Mouse (Mus musculus): ENCODE results near the gene Ak2. TPM values are rescaled to one million over a fixed set of nuclear protein-coding genes. Genes with fewer than 3 reads are reported as not detected.

The Ak2 gene
- total and polyA plus RNA-seq, 3 experiments = 269 to 363 (median 280) TPM

DNA sequence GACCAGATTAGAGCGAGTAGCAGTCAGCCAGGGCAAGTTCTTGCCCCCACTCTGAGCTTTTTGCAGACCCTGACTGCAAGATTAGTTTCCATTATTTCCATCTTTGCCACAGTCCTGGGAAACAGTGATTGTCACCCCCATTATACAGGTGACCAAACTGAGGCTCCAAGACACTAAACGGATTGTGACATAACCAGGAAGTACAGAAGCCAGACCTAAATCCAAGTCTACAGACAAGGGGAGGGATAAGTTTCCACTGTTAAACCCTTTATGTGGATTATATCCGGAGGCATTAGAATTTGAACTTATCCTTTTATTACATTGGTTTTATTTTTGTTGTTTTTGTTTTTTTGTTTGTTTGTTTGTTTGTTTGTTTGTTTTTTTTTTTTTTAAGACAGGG is 42.5 kb downstream of the Ak2 start:
- peak overlapping the region; percentile 99 for H3K27ac ChIP-seq (ENCODE audit: insufficient read depth, low read depth)
- peak; percentile 24 for DNase-seq (ENCODE audit: extremely low read depth)
- no peak overlapping the region for H3K9ac ChIP-seq (ENCODE audit: insufficient read depth, low read depth)
- TF ChIP-seq GABPA (IDR thresholded peaks at IDR 0.05; ENCODE audit: insufficient replicate concordance, low read depth, low read length) (no peak), MAZ (IDR thresholded peaks at IDR 0.05; ENCODE audit: low read depth, low read length) (no peak), POLR2AphosphoS2 (IDR thresholded peaks at IDR 0.05; ENCODE audit: low read depth, low read length) (no peak), CHD1 (IDR thresholded peaks at IDR 0.05; ENCODE audit: low read depth, low read length) (0 out of 2 replicates have a peak, but pooled peaks have one; percentile 73)
- no peaks in the 10 kb centered on the region for H3K9me3 ChIP-seq (replicated peaks; ENCODE audit: low read length)
- peaks cover 19 to 48% of the 10 kb centered on the region in 2 experiments for H3K4me1 ChIP-seq (ENCODE audit: control insufficient read depth in 1 of 2, insufficient read depth in 2 of 2)
- peak overlapping the region; percentile 89 for H3K4me2 ChIP-seq (ENCODE audit: insufficient read depth, low read depth, poor library complexity, severe bottlenecking)
- no peaks in the 10 kb centered on the region for H3K36me3 ChIP-seq (replicated peaks in 1 of 2; ENCODE audit: control insufficient read depth in 1 of 2, insufficient read depth in 1 of 2, low read length in 1 of 2)
- H3K27me3 ChIP-seq (replicated peaks) = no peaks in the 10 kb centered on the region
- in situ Hi-C loops (cut with MboI; ENCODE audit: low pct_ligation_motif_present, low pct_unique_long_range_greater_than_20kb, low sequenced_read_pairs) = loop anchor here (10.0 kb wide), 1 partner anchor 59 kb away; no protein-coding TSS in a partner anchor
- dilution Hi-C loops (cut with MboI; ENCODE audit: extremely low pct_ligation_motif_present, extremely low pct_unique_long_range_greater_than_20kb, low sequenced_read_pairs) = no loop called here
- peak overlapping the region in 2 of 3 experiments; percentile 37 to 51 for H3K4me3 ChIP-seq (replicated peaks in 1 of 3; ENCODE audit: low read depth in 2 of 3, low read length in 2 of 3, poor library complexity in 1 of 3)
- H3K79me2 ChIP-seq (replicated peaks; ENCODE audit: control insufficient read depth, extremely low read depth, insufficient read depth, poor library complexity, severe bottlenecking) = no peaks in the 10 kb centered on the region

DNA sequence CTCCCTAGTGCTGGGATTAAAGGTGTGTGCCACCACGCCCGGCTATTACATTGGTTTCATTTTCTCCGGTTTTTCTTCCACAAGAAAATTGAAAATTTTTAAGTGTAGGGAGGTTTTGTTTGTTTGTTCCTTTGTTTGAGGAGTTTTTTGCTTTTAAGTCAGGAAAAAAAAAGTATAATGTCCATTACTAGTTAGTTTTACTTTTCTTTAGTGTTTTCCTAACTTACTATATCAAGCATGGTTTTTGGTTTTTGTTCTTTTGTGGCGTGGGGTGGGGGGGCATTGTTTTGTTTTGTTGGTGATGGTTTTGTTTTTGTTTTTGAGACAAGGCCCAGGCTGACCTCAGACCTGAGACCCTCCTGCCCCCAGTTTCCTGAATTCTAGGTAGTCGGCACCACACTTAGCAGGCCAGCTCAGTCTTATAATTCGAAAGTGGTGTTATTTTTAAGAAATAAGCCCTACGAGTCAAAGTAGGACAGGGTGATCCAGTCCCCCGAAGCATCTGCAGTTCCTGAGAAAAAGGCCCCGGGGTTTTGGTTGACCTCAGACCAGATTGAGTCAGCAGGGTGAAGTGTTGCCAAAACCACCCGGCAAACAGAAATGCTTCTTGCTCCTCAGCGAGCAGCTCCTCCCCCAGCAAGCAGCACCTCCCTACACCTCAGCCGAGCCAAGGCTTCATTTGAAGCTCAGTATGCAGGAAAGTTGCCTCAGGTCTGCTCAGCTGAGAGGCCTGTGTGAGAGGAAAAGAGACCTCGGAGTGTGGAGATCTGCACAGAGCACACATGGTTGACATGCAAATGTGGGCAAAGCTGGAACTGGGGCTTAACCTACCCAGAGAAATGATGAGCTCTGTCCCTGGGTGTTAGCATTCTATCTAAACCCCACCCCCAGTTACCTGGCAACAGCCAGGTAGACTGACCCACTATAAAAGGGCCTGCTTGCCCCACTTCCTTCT is 43.2 kb downstream of the Ak2 start:
- Histone ChIP-seq H3K27me3 (replicated peaks) (no peaks in the 10 kb centered on the region), H3K36me3 (replicated peaks in 1 of 2; ENCODE audit: control insufficient read depth in 1 of 2, insufficient read depth in 1 of 2, low read length in 1 of 2) (no peaks in the 10 kb centered on the region), H3K4me1 (ENCODE audit: control insufficient read depth in 1 of 2, insufficient read depth in 2 of 2) (peaks cover 19 to 48% of the 10 kb centered on the region in 2 experiments), H3K9ac (ENCODE audit: insufficient read depth, low read depth) (0 out of 2 replicates have a peak overlapping the region, but pooled peaks have one; percentile 23), H3K27ac (ENCODE audit: insufficient read depth, low read depth) (peak overlapping the region; percentile 79), H3K4me3 (replicated peaks in 1 of 3; ENCODE audit: low read depth in 2 of 3, low read length in 2 of 3, poor library complexity in 1 of 3) (peak overlapping the region in 2 of 3 experiments; percentile 8 to 30), H3K4me2 (ENCODE audit: insufficient read depth, low read depth, poor library complexity, severe bottlenecking) (peak overlapping the region; percentile 23), H3K9me3 (replicated peaks; ENCODE audit: low read length) (no peaks in the 10 kb centered on the region), H3K79me2 (replicated peaks; ENCODE audit: control insufficient read depth, extremely low read depth, insufficient read depth, poor library complexity, severe bottlenecking) (no peaks in the 10 kb centered on the region)
- dilution Hi-C loops (cut with MboI; ENCODE audit: extremely low pct_ligation_motif_present, extremely low pct_unique_long_range_greater_than_20kb, low sequenced_read_pairs) = no loop called here
- in situ Hi-C loops (cut with MboI; ENCODE audit: low pct_ligation_motif_present, low pct_unique_long_range_greater_than_20kb, low sequenced_read_pairs) = loop anchor here (10.0 kb wide), 1 partner anchor 60 kb away; no protein-coding TSS in a partner anchor
- peak; percentile 95 for DNase-seq (ENCODE audit: extremely low read depth)
- TF ChIP-seq MAFK (IDR thresholded peaks at IDR 0.05; ENCODE audit: insufficient replicate concordance, low read length) (peak; percentile 80), MYC (IDR thresholded peaks at IDR 0.05; ENCODE audit: low read depth, low read length) (0 out of 2 replicates have a peak, but pooled peaks have one; percentile 37), UBTF (IDR thresholded peaks at IDR 0.05; ENCODE audit: low read depth, low read length) (no peak), E2F4 (IDR thresholded peaks at IDR 0.05; ENCODE audit: insufficient replicate concordance, low read depth, low read length) (no peak), CHD2 (IDR thresholded peaks at IDR 0.05; ENCODE audit: low read length) (peak; percentile 75), RCOR1 (conservative IDR thresholded peaks at IDR 0.05; ENCODE audit: low read depth, low read length) (peak; percentile 69; the same call in 1 of the 2 replicates), ETS1 (conservative IDR thresholded peaks at IDR 0.05; ENCODE audit: low read depth, low read length) (peak; percentile 97), TCF12 (IDR thresholded peaks at IDR 0.05; ENCODE audit: low read depth, low read length) (peak; percentile 98), USF1 (IDR thresholded peaks at IDR 0.05; ENCODE audit: low read depth, low read length) (no peak), ZC3H11A (IDR thresholded peaks at IDR 0.05; ENCODE audit: low read depth, low read length) (no peak), ZKSCAN1 (IDR thresholded peaks at IDR 0.05; ENCODE audit: borderline replicate concordance, low read depth, low read length) (no peak), SIN3A (IDR thresholded peaks at IDR 0.05; ENCODE audit: low read length) (peak; percentile 92), PAX5 (IDR thresholded peaks at IDR 0.05; ENCODE audit: low read length) (no peak), JUN (IDR thresholded peaks at IDR 0.05; ENCODE audit: insufficient read depth, low read depth, low read length) (peak; percentile 65), MAZ (IDR thresholded peaks at IDR 0.05; ENCODE audit: low read depth, low read length) (0 out of 2 replicates have a peak, but pooled peaks have one; percentile 85), IRF4 (IDR thresholded peaks at IDR 0.05; ENCODE audit: low read depth, low read length) (peak; percentile 96), NRF1 (IDR thresholded peaks at IDR 0.05; ENCODE audit: low read depth, low read length) (no peak), KAT2A (IDR thresholded peaks at IDR 0.05; ENCODE audit: insufficient replicate concordance, low read length) (0 out of 2 replicates have a peak, but pooled peaks have one; percentile 44), USF2 (conservative IDR thresholded peaks at IDR 0.05; ENCODE audit: low read depth, low read length) (no peak), CTCF (conservative IDR thresholded peaks at IDR 0.05 in 1 of 2, IDR thresholded peaks at IDR 0.05 in 1 of 2; ENCODE audit: low read depth in 2 of 2, low read length in 2 of 2) (no peak), ZNF384 (IDR thresholded peaks at IDR 0.05; ENCODE audit: low read depth, low read length) (no peak; the same call in 1 of the 2 replicates), HCFC1 (IDR thresholded peaks at IDR 0.05; ENCODE audit: low read depth, low read length) (no peak; the same call in none of the 2 replicates), BHLHE40 (IDR thresholded peaks at IDR 0.05; ENCODE audit: low read depth, low read length) (peak; percentile 86), TBP (conservative IDR thresholded peaks at IDR 0.05; ENCODE audit: low read depth, low read length) (peak; percentile 92), POLR2AphosphoS2 (IDR thresholded peaks at IDR 0.05; ENCODE audit: low read depth, low read length) (no peak), MXI1 (IDR thresholded peaks at IDR 0.05; ENCODE audit: low read depth, low read length) (no peak; the same call in 1 of the 2 replicates)

Data from CH12.LX (cell line).